Mouse (Mus musculus) central nervous system, embryonic 14 days (tissue): ENCODE data around the gene Krtap4-2. TPM values are rescaled to one million over a fixed set of nuclear protein-coding genes. Genes with fewer than 3 reads are reported as not detected.

ENCODE experiments used
- polyA plus RNA-seq: library from polyadenylated mRNA; depleted of rRNA; stranded (reverse); fragments of >200 nt; gene quantifications from 2 replicates; pipeline ENCODE4 v1.2.3, GENCODE M21; 2012; rRNA removed

Gene Krtap4-2
- polyA plus RNA-seq: not detected in 2 replicates

DNA sequence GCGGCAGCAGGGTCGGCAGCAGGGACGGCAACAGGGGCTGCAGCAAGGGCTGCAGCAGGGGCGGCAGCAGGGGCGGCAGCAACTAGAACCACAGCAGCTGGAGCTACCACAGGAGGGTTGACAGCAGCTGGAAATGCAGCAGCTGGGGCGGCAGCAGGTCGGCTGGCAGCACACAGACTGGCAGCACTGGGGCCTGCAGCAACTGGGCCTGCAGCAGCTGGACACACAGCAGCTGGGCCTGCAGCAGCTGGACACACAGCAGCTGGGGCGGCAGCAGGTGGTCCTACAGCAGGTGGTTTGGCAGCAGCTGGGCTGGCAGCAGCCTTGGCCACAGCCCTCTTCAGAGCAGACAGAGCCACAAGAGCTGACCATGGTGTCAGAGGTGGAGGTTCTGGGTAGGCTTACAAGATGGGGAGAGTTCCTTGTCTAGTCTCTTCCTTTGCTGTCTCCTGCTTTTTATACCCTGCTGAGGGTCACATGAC is at the start of gene Krtap4-2:
Krtap4-2 (minus strand) TSS at position 432 of the 482 bp plus-strand sequence.

DNA sequence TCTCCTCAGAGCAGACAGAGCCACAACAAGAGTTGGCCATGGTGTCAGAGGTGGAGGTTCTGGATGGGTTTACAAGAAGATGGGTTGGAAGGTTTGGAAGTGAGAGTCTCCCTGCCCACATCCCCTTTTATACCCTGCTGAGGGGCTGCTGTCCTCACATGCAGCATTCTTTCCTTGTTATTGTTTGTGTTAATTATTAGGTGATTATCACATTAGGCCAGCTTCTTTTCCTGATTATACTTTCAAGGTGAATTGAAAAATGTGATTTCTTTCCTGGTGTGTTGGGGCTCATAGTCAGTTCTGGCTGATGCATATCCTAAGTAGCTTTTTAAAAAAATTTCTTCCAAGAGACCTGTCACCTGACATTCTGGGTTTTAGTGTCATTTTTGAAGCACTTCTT is 31.0 kb upstream of the Krtap4-2 start, which contains the start of gene Krtap4-6:
Krtap4-6 (minus strand) TSS at position 101 of the 400 bp plus-strand sequence.

DNA sequence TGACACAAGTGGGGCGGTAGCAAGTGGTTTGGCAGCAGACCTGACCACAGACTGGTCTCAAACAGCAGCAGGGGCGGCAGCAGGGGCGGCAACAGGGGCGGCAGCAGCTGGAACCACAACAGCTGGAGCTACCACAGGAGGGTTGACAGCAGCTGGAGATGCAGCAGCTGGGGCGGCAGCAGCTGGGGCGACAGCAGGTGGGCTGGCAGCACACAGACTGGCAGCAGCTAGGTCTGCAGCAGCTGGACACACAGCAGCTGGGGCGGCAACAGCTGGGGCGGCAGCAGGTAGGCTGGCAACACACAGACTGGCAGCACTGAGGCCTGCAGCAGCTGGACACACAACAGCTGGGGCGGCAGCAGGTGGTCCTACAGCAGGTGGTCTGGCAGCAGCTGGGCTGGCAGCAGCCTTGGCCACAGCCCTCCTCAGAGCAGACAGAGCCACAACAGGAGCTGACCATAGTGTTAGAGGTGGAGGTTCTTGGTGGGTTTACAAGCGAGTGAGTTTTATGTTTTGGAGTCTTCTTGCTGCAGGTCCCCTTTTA is 23.7 kb upstream of the Krtap4-2 start, which contains the start of gene Gm11563:
Gm11563 (minus strand) TSS at position 494 of the 544 bp plus-strand sequence.

DNA sequence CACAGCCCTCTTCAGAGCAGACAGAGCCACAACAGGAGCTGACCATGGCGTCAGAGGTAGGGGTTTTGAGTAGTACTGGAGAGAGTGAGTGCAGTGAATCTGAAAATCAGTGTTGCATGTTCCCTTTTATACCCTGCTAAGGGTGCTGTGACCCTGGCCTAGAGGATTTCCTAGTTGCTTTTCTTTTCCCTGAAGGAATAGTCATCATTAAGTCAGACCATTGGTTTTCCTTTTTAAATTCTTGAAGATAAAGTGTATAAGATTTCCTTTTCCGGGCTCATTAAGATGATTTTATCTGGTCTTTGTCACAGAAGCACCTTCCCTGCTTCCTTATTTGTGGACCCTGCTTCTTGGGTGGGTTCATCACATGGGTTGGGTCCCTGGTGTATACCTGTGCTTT is 15.3 kb upstream of the Krtap4-2 start, which contains the start of gene Gm11555:
Gm11555 (minus strand) TSS at position 101 of the 400 bp plus-strand sequence.

DNA sequence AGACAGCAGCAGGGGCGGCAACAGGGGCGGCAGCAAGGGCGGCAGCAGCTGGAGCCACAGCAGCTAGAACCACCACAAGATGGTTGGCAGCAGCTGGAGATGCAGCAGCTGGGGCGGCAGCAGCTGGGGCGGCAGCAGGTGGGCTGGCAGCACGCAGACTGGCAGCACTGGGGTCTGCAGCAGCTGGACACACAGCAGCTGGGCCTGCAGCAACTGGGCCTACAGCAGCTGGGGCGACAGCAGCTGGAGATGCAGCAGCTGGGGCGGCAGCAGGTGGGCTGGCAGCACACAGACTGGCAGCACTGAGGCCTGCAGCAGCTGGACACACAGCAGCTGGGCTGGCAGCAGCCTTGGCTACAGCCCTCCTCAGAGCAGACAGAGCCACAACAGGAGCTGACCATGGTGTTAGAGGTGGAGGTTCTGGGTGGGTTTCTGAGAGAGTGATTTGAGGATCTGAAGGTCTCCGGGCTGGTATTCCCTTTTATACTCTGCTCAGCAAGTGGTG is 8.8 kb upstream of the Krtap4-2 start, which contains the start of gene Krtap4-7:
Krtap4-7 (minus strand) TSS at position 455 of the 505 bp plus-strand sequence.

DNA sequence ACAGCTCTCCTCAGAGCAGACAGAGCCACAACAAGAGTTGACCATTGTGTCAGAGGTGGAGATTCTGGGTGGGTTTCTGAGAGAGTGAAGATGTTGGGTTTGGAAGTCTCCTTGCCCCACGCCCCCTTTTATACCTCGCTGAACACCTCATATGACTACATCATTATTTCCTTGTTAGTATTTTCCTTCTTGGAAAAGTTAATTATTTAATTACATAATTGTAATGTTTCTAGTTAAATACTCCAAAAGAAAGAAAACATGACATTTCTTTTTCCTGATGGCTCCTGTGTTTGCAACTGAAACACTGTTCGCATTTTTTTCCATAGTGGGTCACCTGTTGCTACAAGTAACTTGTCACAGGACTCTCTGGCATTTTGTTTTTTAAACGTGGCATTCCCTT is 6.7 kb downstream of the Krtap4-2 start, which contains the start of gene Krtap4-1:
Krtap4-1 (minus strand) TSS at position 101 of the 400 bp plus-strand sequence.

DNA sequence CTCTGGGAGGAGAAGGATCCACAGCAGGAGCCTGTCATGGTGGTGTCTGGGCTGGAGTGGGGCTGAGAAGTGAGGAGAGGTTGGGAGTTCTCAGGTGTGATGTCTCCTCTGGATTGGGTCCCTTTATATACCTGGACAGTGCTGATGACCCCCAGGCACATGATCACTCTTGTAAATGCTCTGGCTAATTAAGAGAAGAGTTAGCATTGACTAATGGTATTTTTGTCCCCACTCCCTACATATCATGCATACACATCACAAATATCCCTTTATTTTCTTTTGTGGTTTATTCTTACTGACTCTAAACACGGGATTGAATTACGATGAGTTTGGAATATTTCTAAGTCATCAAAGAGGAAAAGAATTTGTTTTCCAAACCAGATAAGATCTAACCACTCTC is 14.5 kb downstream of the Krtap4-2 start, which contains the start of gene Gm11562:
Gm11562 (minus strand) TSS at position 101 of the 400 bp plus-strand sequence.

DNA sequence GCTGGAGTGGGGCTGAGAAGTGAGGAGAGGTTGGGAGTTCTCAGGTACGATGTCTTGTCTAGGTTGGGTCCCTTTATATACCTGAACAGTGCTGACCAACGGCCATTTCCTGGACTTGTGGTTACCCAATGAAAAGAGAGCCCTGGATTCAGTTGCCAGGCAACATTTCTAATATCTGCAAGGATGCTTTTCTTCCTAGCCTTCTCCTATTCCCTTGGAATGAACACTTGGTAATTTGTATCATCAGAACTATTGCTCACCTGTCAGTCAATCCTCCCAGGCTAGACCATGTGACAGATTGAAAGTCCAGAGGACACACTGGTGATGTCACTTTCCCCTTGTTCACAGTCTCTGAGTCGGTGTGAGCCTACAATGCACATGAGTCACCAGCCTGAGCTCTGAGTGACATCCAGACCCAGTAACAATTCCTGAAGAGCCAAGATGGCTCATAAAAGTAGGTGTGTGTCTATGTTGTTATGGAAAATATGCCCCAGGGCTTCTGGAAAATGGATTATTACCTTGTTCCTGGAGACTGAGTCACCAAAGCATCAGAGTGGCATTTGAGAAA is 20.0 kb downstream of the Krtap4-2 start, which contains the start of gene Krtap2-4:
Krtap2-4 (minus strand) TSS at position 51 of the 568 bp plus-strand sequence.

DNA sequence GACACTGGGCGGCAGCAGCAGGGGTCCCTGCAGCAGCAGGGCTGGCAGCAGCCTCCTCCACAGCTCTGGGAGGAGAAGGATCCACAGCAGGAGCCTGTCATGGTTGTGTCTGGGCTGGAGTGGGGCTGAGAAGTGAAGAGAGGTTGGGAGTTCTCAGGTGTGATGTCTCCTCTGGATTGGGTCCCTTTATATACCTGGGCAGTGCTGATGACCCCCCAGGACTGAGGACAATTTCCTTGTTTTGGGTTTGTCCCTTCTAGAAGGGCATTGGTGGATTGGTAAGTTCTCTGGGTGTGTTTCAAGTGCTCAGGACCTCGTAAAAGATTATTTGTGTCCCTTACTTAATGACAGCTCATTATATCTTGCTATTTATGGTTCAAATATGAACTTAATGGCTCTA is 24.8 kb downstream of the Krtap4-2 start, which contains the start of gene Gm11937:
Gm11937 (minus strand) TSS at position 101 of the 400 bp plus-strand sequence.

DNA sequence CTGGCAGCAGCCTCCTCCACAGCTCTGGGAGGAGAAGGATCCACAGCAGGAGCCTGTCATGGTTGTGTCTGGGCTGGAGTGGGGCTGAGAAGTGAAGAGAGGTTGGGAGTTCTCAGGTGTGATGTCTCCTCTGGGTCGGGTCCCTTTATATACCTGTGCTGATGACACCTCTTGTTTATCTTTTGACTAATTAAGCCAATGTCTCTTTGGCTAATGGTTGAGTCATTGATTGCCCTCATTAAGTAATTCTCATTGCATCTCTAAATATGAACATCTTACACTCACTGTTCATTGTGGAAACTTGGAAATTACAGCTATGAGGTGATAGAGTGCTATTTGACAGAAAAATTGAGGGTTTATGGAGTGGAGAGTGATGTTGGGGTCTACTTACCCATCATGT is 31.7 kb downstream of the Krtap4-2 start, which contains the start of gene Gm11938:
Gm11938 (minus strand) TSS at position 101 of the 400 bp plus-strand sequence.

DNA sequence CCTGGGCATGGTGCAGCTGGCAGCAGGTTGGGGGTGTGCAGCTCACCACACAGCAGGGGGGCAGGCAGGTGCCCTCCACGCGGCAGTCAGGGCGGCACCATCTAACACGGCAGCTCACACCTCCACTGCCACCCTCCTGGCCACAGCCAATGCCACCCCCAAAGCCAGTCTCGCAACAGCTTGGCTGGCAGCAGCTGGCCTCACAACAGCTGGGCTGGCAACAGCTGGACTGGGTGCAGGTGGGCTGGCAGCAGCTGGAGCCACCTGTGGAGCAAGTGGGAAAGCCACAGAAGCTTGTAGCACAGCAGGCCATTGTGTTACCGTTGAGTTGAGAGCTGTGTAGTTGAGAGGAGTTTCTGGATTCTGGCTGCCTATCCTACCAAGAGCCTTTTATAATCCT is 37.1 kb downstream of the Krtap4-2 start, which contains the start of gene Krtap9-3:
Krtap9-3 (minus strand) TSS at position 364 of the 400 bp plus-strand sequence.

DNA sequence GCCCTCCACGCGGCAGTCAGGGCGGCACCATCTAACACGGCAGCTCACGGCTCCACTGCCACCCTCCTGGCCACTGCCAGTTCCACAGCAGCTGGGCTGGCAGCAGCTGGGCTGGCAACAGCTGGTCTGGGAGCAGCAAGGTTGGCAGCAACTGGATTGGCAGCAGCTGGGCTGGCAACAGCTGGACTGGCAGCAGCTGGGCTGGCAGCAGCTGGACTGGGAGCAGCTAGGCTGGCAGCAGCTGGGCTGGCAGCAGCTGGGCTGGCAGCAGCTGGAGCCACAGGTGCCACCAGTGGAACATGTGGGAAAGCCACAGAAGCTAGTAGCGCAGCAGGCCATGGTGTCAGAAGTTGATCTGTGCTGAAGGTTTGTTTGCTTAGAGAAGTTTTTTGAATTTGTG is 43.9 kb downstream of the Krtap4-2 start, which contains the start of gene Krtap1-3:
Krtap1-3 (minus strand) TSS at position 359 of the 400 bp plus-strand sequence.

Other genes starting within 250 kb of the Krtap4-2 start
- gene Krt10, start 245.7 kb downstream of the Krtap4-2 start, polyA plus RNA-seq: 15.8 and 24.0 TPM in 2 replicates
- gene Krt12, start 212.8 kb downstream of the Krtap4-2 start, polyA plus RNA-seq: 0.07 and 0.14 TPM in 2 replicates
- gene Krt20, start 196.9 kb downstream of the Krtap4-2 start, polyA plus RNA-seq: 0.08 and 0.09 TPM in 2 replicates
- gene Krt23, start 141.9 kb downstream of the Krtap4-2 start, polyA plus RNA-seq: 0.02 and 0.49 TPM in 2 replicates
- not detected in 2 replicates for gene Krt39, start 113.7 kb downstream of the Krtap4-2 start, polyA plus RNA-seq
- gene Krt40, start 91.9 kb downstream of the Krtap4-2 start, polyA plus RNA-seq: not detected in 2 replicates
- gene Krtap3-3, start 84.2 kb downstream of the Krtap4-2 start, polyA plus RNA-seq: not detected in 2 replicates
- gene Krtap3-2, start 78.2 kb downstream of the Krtap4-2 start, polyA plus RNA-seq: not detected in 2 replicates
- not detected in 2 replicates for gene Gm11939, start 75.6 kb downstream of the Krtap4-2 start, polyA plus RNA-seq
- gene Krtap3-1, start 68.5 kb downstream of the Krtap4-2 start, polyA plus RNA-seq: not detected in 2 replicates
- not detected in 2 replicates for gene Krtap1-5, start 54.1 kb downstream of the Krtap4-2 start, polyA plus RNA-seq
- gene Krtap1-4, start 51.4 kb downstream of the Krtap4-2 start, polyA plus RNA-seq: not detected in 2 replicates
- gene Krtap1-3, start 43.7 kb downstream of the Krtap4-2 start, polyA plus RNA-seq: not detected in 2 replicates
- gene Krtap9-3, start 37.0 kb downstream of the Krtap4-2 start, polyA plus RNA-seq: not detected in 2 replicates
- gene Gm11938, start 31.8 kb downstream of the Krtap4-2 start, polyA plus RNA-seq: not detected in 2 replicates
- not detected in 2 replicates for gene Gm11937, start 24.9 kb downstream of the Krtap4-2 start, polyA plus RNA-seq
- gene Krtap2-4, start 20.2 kb downstream of the Krtap4-2 start, polyA plus RNA-seq: not detected in 2 replicates
- gene Gm11562, start 14.6 kb downstream of the Krtap4-2 start, polyA plus RNA-seq: not detected in 2 replicates
- not detected in 2 replicates for gene Krtap4-1, start 6.8 kb downstream of the Krtap4-2 start, polyA plus RNA-seq
- not detected in 2 replicates for gene Krtap4-7, start 9.0 kb upstream of the Krtap4-2 start, polyA plus RNA-seq
- gene Gm11555, start 15.2 kb upstream of the Krtap4-2 start, polyA plus RNA-seq: not detected in 2 replicates
- not detected in 2 replicates for gene Gm11563, start 23.9 kb upstream of the Krtap4-2 start, polyA plus RNA-seq
- gene Krtap4-6, start 30.9 kb upstream of the Krtap4-2 start, polyA plus RNA-seq: not detected in 2 replicates
- gene Gm14190, start 55.7 kb upstream of the Krtap4-2 start, polyA plus RNA-seq: not detected in 2 replicates
- gene Gm14180, start 99.2 kb upstream of the Krtap4-2 start, polyA plus RNA-seq: not detected in 2 replicates
- not detected in 2 replicates for gene Gm11595, start 137.8 kb upstream of the Krtap4-2 start, polyA plus RNA-seq
- not detected in 2 replicates for gene Krtap4-8, start 145.6 kb upstream of the Krtap4-2 start, polyA plus RNA-seq
- not detected in 2 replicates for gene Krtap4-9, start 150.1 kb upstream of the Krtap4-2 start, polyA plus RNA-seq
- not detected in 2 replicates for gene Gm11596, start 158.4 kb upstream of the Krtap4-2 start, polyA plus RNA-seq
- gene Gm11569, start 163.8 kb upstream of the Krtap4-2 start, polyA plus RNA-seq: not detected in 2 replicates
- not detected in 2 replicates for gene Gm11554, start 169.4 kb upstream of the Krtap4-2 start, polyA plus RNA-seq
- gene Krtap4-13, start 174.8 kb upstream of the Krtap4-2 start, polyA plus RNA-seq: not detected in 2 replicates
- gene Gm11564, start 180.6 kb upstream of the Krtap4-2 start, polyA plus RNA-seq: not detected in 2 replicates
- not detected in 2 replicates for gene 2300003K06Rik, start 203.0 kb upstream of the Krtap4-2 start, polyA plus RNA-seq
- gene Krtap4-16, start 216.5 kb upstream of the Krtap4-2 start, polyA plus RNA-seq: not detected in 2 replicates
- gene Gm11568, start 222.8 kb upstream of the Krtap4-2 start, polyA plus RNA-seq: not detected in 2 replicates
- not detected in 2 replicates for gene Gm11559, start 229.4 kb upstream of the Krtap4-2 start, polyA plus RNA-seq
- gene Krtap9-1, start 238.3 kb upstream of the Krtap4-2 start, polyA plus RNA-seq: not detected in 2 replicates
- not detected in 2 replicates for gene Gm11567, start 244.1 kb upstream of the Krtap4-2 start, polyA plus RNA-seq